Mouse (Mus musculus): ENCODE measurements at regions not wholly inside any gene's neighbourhood (a gene's known extent, or its start where the extent isn't known, plus 50 kb on each side); places are given as distances from the start of the nearest gene placed in this dataset.

DNA sequence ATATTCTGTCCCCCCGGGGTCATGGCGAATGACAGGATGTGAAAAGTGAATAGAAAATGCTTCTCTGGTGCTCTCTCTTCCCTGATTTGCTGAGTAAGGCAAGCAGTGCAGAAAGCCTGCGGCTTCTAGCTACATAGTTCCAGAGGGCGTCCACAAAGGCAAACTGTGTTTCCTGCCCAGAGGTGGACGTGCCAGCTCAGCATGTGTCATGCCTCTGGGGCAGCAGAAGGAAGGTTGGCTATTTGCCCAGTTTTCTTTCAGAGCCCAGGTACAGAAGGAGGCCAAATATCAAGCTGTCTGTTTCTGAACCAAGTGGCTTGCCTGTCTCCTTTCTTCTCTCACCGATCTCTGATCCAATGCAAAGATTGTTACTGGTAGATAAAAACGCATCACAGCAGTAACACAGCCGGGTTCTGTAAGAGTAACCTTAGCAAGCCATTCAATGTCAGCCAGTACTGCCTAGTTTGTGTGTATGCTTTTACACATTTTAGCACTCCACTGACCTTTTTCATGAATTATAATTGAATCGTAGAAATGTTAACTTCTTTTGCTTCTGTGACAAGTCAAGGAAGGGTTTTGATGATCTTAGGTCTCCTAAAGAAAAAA is 223.3 kb upstream of the Impg1 start:
- no peak for DNase-seq (ENCODE audit: low read depth, low spot score)

DNA sequence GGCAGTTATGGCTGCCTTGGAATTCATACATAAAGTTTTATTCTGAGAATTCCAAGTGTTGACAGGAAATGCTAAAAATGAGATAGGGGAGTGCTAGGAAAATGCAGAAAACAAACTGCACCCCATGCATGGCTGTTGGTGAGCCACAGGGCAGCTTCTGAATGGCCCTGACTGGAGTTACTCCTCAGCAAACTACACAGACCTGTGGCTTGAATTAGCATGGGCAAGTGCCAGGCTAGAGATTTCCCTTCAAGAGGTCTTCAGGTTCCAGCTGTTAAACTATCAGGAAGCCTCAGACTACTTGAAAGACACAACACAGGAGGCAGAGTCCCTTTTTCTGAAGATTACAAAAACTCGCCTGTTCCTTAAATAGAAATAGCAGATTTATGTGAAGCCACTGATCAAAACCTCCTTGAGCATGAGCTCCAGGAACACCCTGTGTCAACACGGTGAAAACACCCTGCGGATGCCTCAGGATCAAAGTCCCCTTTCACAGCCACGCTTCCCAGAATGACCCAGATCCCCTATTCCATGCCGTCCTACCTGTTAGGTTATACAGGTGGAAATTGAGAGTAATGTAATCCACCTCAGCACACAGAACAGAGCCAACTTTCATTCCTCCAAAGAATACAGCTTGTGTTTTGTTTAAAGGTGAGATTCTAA is 217.9 kb upstream of the Impg1 start:
- DNase-seq (ENCODE audit: low read depth, low spot score): no peak

DNA sequence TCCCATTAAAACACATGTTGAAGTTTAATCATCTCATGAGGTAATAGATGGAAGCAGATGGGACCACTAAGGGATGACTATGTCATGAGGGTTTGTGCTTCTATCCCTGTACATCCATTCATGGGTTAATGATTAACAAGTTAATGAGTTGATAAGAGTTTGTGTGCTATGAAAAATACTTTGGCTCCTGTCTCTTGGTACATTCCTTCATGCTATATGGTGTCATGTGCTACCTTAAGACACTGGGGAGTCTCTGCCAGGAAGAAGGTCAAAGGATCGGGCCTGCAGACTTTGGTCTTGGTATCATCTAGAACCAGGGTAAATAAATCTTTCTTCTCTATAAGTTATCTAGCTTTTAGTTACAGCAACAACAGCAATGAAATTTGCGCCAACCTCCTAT is 216.4 kb upstream of the Impg1 start:
- DNase-seq (ENCODE audit: low read depth, low spot score): no peak

DNA sequence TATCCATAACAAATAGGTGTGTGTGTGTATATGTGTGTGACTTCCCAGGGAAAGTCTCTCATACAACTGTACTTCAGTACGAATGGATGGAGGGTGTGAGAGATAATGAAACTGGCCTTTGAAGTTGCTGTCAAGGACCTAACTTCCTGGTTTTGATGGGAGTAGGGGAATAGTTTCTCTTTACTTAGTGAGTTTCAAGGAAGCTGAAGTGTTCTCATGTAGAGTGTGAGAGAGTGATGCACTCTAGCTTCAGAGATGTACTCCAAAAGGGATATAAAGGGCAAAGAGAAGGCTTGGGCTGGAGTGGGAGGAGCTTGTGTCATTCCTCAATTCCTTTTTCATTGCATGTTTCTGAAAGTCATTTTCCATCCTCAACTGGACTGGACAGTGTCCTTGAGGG is 206.2 kb upstream of the Impg1 start:
- no peak for DNase-seq (ENCODE audit: low read depth, low spot score)

DNA sequence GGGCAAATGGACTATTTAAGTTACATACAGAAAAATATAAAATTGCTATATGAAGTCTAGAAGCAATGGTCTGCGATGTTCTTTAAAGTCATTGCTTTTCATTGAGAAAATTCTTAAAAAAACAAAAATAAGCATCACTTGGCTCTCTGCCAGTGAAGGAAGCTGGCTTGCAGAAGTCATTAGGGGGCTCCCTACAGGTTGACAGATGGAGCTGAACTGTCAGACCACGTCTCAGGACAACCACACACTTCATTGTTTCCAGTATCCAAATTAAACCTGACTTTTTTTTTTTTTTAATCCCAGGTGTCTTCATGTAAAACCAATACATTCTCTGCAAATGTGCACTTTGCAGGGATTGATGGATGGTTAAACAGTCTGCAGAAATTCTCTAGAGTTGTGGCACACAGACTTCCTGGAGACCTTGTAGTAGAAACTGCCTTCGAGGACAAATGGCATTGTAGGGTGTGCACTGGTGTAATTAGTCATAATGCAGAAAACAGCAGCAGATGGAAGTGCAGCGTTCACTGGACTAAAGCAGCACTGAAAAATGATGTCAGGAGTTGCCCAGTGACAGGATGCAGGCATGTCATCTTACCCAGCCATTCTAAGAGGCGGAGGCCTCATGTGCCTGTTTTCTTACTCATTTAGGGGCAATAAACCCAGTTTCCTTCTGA is 203.4 kb upstream of the Impg1 start:
- DNase-seq (ENCODE audit: low read depth, low spot score): no peak

DNA sequence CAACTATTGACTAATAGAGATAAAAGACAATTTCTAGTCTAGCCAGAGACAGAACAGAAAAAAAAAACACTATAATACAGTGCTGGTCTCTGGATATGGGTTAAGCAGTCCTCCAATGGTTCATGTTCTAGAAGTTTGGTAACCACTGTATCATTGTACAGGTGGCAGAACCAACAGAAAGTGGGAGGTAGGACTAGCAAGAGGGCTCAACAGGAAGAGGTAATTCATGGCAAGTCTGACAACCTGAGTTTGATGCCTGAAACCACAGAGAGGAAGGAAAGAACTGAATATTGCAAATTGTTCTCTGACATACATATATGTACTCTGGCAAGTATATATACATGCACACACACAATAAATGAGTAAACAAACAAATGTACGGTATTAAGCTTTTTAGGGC is 193.5 kb upstream of the Impg1 start:
- no peak for DNase-seq (ENCODE audit: low read depth, low spot score)

DNA sequence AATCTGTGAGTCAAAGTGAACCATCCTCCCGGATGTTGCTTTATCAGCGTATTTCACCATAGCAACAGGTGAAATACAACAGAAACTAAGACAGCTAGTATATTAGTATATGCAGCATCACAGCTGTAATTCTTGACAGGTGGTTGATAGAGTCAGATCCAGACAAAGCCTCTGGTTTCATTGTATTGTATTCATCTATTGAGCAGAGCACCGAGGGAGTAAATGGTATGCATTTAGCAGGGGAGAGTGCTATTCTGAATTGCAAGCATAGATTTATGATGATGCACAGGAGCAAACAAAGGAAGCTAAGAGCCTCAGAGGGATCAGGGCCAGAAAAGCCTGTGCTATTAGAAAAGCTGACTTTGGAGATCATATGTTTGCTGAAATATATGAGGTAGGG is 149.8 kb upstream of the Impg1 start:
- no peak for DNase-seq (ENCODE audit: low read depth, low spot score)

DNA sequence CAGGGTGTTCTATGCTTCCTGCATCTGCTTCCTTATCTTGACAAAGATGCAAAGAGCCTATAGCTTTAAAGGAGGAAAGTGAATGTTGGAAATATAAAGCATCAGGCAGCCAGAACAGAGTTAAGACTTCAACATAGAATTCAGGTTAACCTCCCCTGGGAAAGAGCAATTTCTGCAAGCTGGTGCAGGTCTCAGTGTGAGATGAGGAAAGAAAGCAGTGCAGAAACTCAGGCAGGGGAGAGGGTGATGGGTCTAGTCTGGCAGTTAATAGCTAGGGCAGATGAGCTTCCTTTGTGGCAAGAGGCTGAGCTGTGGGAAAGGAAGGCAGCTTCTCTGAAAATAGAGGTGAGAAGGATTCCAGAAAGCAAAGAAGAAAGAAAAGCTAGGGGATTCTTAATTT is 134.7 kb upstream of the Impg1 start:
- DNase-seq (ENCODE audit: low read depth, low spot score): no peak

DNA sequence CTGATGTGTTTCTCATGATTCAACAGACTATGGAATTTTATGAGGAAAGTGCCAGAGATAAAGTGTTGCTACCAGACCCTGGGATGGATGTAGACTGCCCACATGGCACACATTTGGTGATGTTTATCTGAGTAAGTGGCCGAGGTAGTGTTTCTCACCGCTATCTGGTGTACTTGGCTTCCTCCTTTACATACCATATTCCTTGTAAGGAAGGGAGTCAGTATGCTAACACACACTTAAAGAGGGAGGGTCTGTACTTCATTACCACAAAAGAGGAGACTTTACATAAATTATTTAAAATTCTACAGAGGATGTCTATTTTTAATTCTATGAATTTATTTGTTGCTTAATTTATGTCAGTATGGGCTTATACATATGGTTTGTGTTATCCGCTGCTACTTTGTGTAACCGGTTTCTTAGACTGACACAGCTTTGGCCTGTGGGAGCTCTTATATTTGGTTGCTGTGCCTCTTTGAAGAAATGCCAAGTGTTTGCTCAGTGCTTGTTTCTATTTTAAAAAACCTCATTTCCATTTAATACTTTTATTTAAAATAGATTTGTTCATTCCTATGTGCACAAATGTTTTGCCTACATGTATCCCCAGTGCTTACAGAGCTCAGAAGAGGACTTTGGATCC is 100.2 kb upstream of the Impg1 start:
- no peak for DNase-seq (ENCODE audit: low read depth, low spot score)

DNA sequence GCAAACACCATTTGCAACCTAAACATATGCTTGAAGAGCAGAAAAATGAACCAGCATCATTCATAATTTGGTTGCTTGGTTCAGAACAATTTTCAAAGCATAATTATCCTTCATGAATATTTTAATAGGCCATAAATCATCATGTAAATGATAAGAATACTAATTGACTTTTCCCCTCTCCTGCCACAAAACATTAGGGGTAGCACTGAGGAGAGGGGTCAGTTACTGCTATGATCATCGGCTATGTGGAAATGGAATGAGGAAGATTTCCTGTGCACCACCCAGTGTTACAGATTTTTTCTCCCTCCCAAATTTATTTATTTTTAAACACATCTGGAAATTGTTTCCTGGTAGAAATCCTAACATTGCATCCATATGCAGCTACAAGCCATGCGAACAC is 98.4 kb upstream of the Impg1 start:
- DNase-seq (ENCODE audit: low read depth, low spot score): no peak

DNA sequence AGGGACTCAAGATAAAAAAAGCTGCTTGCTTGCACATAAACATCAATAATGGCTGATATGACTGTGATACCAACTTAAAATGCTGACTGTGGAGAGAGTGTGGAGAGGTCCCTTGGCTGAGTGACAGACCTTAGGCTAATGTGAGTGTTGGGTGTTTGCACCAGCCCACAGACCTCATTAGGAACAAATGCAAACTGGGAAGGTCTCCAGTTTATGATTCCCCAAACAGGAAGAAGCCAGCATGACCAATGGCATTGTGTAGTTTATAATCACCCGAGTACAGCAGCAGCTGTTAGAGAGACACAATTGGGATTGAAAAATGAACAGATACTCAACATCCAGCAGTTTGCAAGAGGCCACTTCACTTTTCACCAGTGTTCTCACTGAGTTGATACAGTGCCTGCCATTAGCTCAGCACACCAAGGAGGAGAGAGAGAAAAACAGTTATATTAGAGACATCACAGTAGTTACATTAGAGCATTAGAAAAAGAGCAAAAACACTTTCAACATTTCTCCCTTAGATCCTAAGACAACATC is 90.3 kb upstream of the Impg1 start:
- DNase-seq (ENCODE audit: low read depth, low spot score): no peak

Data from embryo, embryonic 11.5 days (tissue).